Mouse (Mus musculus) macrophage (primary cell): ENCODE measurements around the gene Lgals2. TPM values are rescaled to one million over a fixed set of nuclear protein-coding genes. Genes with fewer than 3 reads are reported as not detected.
A peak's percentile ranks its signal among the peaks of the same experiment; 100 is the strongest.

Experiments
- H3K27ac ChIP-seq: fragments of 350-480 bp; formaldehyde crosslinking; 2 replicates; pipeline ENCODE4 v1.9.0; 2021
- H3K36me3 ChIP-seq: fragments of 350-480 bp; formaldehyde crosslinking; 2 replicates; pipeline ENCODE4 v1.9.0; 2021; ENCODE audit errors: inconsistent target
- H3K4me3 ChIP-seq: fragments of 350-480 bp; formaldehyde crosslinking; 2 replicates; pipeline ENCODE4 v1.9.0; 2021; ENCODE audit errors: inconsistent target
- H3K79me2 ChIP-seq: fragments of 350-480 bp; formaldehyde crosslinking; 2 replicates; pipeline ENCODE4 v1.9.0; 2021; ENCODE audit errors: inconsistent target
- WGBS: methylation state at CpG from one replicate; pipeline ENCODE4 v1.1.7; 2026; ENCODE audit warnings: inconsistent platforms; ENCODE audit not compliant: missing documents; 5-methylcytosine and 5-hydroxymethylcytosine counted together
- polyA plus RNA-seq: library from polyadenylated mRNA; stranded (reverse); fragments of 250-400 nt; gene quantifications from 3 replicates; pipeline ENCODE4 v1.2.4, GENCODE M21; 2018; ENCODE audit warnings: inconsistent platforms

The Lgals2 gene
- polyA plus RNA-seq, 1 experiment from 2014 or later, result not detected

GRCm38 (mm10) chr15:78880432-78880831 lies 25.1 kb upstream of the Lgals2 start:
- H3K36me3 ChIP-seq, result peaks cover 53% of the 10 kb centered on the region
- 96% methylated on average over 7 of the region's 8 CpGs for WGBS

GRCm38 (mm10) chr15:78878792-78879516 lies 23.6 kb upstream of the Lgals2 start:
- peaks cover 41% of the 10 kb centered on the region for H3K36me3 ChIP-seq
- peaks cover 22% of the 10 kb centered on the region for H3K79me2 ChIP-seq
- 0% methylated on average over 4 of the region's 7 CpGs for WGBS
- peak overlapping the region; percentile 100 for H3K27ac ChIP-seq
- H3K4me3 ChIP-seq, result peak overlapping the region; percentile 96

More at GRCm38 (mm10) chr15:78880432-78880831, 25.1 kb upstream of the Lgals2 start:
- Histone ChIP-seq H3K27ac (peak overlapping the region; percentile 100; the same call in 1 of the 2 replicates), H3K4me3 (no peak overlapping the region), H3K79me2 (peaks cover 22% of the 10 kb centered on the region)

GRCm38 (mm10) chr15:78877810-78878390 lies 22.6 kb upstream of the Lgals2 start:
- peak overlapping the region; percentile 100 for H3K27ac ChIP-seq
- peaks cover 22% of the 10 kb centered on the region for H3K79me2 ChIP-seq
- 0% methylated on average over 17 of the region's 17 CpGs for WGBS
- H3K36me3 ChIP-seq, result peaks cover 30% of the 10 kb centered on the region
- peak overlapping the region; percentile 96 for H3K4me3 ChIP-seq

GRCm38 (mm10) chr15:78876991-78877809 lies 21.9 kb upstream of the Lgals2 start, which contains the start of gene Gga1:
Gene Gga1 (plus strand): TSS chr15:78877190.
- Histone ChIP-seq H3K27ac (peak within 1 kb of the TSS; percentile 100), H3K36me3 (peaks cover 23% of the 10 kb centered on the region), H3K79me2 (peaks cover 22% of the 10 kb centered on the region), H3K4me3 (peak within 1 kb of the TSS; percentile 96)
- WGBS, result 1% methylated on average over 50 of the region's 95 CpGs

GRCm38 (mm10) chr15:78876258-78876696 lies 20.9 kb upstream of the Lgals2 start:
- 2% methylated on average over 16 of the region's 17 CpGs for WGBS
- H3K27ac ChIP-seq, result peak overlapping the region; percentile 89

GRCm38 (mm10) chr15:78875537-78875936 lies 20.2 kb upstream of the Lgals2 start:
- no peak overlapping the region for H3K4me3 ChIP-seq
- WGBS, result 96% methylated on average over 5 of the region's 5 CpGs
- peaks cover 12% of the 10 kb centered on the region for H3K79me2 ChIP-seq
- no peak overlapping the region for H3K27ac ChIP-seq
- peaks cover 7% of the 10 kb centered on the region; the same call in 1 of the 2 replicates for H3K36me3 ChIP-seq

More at GRCm38 (mm10) chr15:78876258-78876696, 20.9 kb upstream of the Lgals2 start:
- peak overlapping the region; percentile 55 for H3K4me3 ChIP-seq
- peaks cover 14% of the 10 kb centered on the region for H3K36me3 ChIP-seq
- peaks cover 20% of the 10 kb centered on the region for H3K79me2 ChIP-seq

- H3K36me3 ChIP-seq, result 0 out of 2 replicates have a peak, but pooled peaks cover 1% of the 10 kb centered on the region
- H3K27ac ChIP-seq, result no peak overlapping the region
- 86% methylated on average over 8 of the region's 8 CpGs for WGBS
- peaks cover 7% of the 10 kb centered on the region for H3K79me2 ChIP-seq
- no peak overlapping the region for H3K4me3 ChIP-seq
Measured at GRCm38 (mm10) chr15:78874989-78875388, 19.7 kb upstream of the Lgals2 start.

GRCm38 (mm10) chr15:78873803-78874435 lies 18.6 kb upstream of the Lgals2 start:
- no peaks in the 10 kb centered on the region for H3K79me2 ChIP-seq
- no peak overlapping the region for H3K4me3 ChIP-seq
- no peaks in the 10 kb centered on the region for H3K36me3 ChIP-seq
- WGBS, result 84% methylated on average over 13 of the region's 13 CpGs
- H3K27ac ChIP-seq, result no peak overlapping the region

- Histone ChIP-seq H3K27ac (no peak overlapping the region), H3K79me2 (no peaks in the 10 kb centered on the region), H3K4me3 (no peak overlapping the region), H3K36me3 (no peaks in the 10 kb centered on the region)
- WGBS, result 74% methylated on average over 5 of the region's 5 CpGs
Measured at GRCm38 (mm10) chr15:78872021-78872608, 16.8 kb upstream of the Lgals2 start.

- Histone ChIP-seq H3K36me3 (no peaks in the 10 kb centered on the region), H3K4me3 (no peak overlapping the region), H3K79me2 (no peaks in the 10 kb centered on the region), H3K27ac (no peak overlapping the region)
- WGBS, result 8% methylated on average over 5 of the region's 6 CpGs
Measured at GRCm38 (mm10) chr15:78869775-78870174, 14.4 kb upstream of the Lgals2 start.

GRCm38 (mm10) chr15:78868826-78869233 lies 13.5 kb upstream of the Lgals2 start:
- Histone ChIP-seq H3K79me2 (no peaks in the 10 kb centered on the region), H3K4me3 (no peak overlapping the region), H3K36me3 (no peaks in the 10 kb centered on the region), H3K27ac (no peak overlapping the region)
- 88% methylated on average over 7 of the region's 7 CpGs for WGBS

GRCm38 (mm10) chr15:78868398-78868797 lies 13.1 kb upstream of the Lgals2 start:
- WGBS, result 91% methylated on average over 9 of the region's 9 CpGs
- Histone ChIP-seq H3K27ac (no peak overlapping the region), H3K4me3 (no peak overlapping the region), H3K36me3 (no peaks in the 10 kb centered on the region), H3K79me2 (no peaks in the 10 kb centered on the region)

- peak overlapping the region; percentile 52 for H3K27ac ChIP-seq
- H3K36me3 ChIP-seq, result no peaks in the 10 kb centered on the region
- no peaks in the 10 kb centered on the region for H3K79me2 ChIP-seq
- WGBS, result 29% methylated on average over 13 of the region's 13 CpGs
- peak overlapping the region; percentile 0; the same call in 1 of the 2 replicates for H3K4me3 ChIP-seq
Measured at GRCm38 (mm10) chr15:78863852-78864253, 8.5 kb upstream of the Lgals2 start.

GRCm38 (mm10) chr15:78863154-78863553 lies 7.8 kb upstream of the Lgals2 start:
- peak overlapping the region; percentile 52; the same call in 1 of the 2 replicates for H3K27ac ChIP-seq
- H3K79me2 ChIP-seq, result no peaks in the 10 kb centered on the region
- WGBS, result 84% methylated on average over 2 of the region's 2 CpGs
- H3K36me3 ChIP-seq, result no peaks in the 10 kb centered on the region
- no peak overlapping the region for H3K4me3 ChIP-seq
